Mouse (Mus musculus) lung, postnatal 25 days (tissue): ENCODE data around the gene Lima1.

Experiments used
- DNase-seq: peaks from one replicate; pipeline ENCODE4 v3.0.0; 2022; ENCODE audit warnings: low spot score

Gene Lima1

DNA sequence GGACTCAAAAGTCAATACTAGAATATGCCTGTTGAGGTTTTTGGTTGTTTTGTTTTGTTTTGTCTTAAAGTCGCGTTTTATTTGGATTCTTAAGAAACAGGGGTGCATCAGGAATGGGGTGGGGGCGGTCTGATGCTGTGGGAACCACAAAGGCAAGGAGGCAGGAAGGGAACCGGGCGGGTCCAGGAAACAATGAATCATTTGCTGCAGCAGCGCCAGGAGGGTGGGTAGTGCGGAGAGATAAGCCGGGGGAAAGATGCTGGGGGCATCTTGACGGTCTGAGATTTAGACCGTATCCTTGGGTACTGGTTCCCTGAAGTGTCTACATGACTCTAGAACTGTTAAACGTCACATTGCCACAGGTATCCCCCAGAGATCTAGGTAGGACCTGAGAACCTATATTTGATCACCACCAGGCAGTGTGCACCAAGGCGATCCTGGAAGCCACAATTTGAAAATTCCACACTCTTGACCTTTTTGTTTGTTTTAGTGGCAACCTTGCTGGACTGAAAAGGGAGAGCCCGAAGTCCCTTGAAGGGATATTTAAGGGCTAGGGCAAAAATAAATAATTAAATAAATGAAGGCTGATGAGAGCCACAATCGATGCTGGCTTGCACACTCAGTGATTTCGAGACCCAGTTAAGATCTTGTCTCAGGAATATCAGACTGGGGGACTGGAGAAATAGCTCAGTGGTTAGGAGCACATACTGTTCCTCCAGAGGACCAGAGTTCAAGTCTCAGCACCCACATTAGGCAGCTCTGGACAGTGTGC lies 8.6 kb downstream of the Lima1 start:
- peak; percentile 80 for DNase-seq

DNA sequence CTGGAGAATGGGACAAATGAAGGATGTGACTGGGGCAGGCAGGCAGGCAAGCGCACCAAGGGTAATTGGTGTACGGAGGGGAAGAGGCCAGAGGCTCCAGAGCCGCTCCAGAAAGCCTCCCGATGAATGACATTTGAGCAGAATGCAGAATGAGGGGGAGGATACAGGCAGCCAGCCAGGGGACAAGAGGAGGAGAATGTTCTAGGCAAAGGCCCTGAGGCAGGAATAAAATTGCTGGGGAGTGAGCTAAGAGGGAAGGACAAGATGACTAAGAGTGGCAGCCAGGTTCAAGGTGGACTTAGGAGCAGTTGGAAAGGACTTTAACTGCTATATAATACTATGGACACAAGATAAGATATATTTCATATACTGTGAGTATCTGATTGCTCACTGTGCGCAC lies 9.3 kb downstream of the Lima1 start:
- DNase-seq = peak; percentile 79

DNA sequence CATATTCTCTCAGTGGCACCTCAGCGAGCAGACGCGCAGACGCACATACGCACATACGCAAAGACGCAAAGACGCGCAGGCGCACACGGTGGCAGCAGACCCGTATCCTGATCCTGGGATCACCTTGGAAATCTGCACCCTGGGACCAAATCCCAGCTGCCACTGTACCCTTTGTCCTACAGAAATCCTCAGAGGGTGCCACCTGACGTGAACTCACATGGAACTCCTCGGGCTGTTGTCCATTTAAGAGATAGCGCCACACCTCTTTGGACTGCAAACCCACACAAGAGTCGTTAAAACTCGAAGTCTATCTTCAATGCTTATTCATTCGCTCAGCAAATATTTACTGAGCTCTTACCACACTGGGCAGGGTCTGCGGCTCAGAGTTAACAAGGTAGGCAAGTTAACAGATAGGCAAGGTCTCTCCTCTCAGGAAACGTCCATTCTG lies 9.7 kb downstream of the Lima1 start:
- DNase-seq = peak; percentile 47

DNA sequence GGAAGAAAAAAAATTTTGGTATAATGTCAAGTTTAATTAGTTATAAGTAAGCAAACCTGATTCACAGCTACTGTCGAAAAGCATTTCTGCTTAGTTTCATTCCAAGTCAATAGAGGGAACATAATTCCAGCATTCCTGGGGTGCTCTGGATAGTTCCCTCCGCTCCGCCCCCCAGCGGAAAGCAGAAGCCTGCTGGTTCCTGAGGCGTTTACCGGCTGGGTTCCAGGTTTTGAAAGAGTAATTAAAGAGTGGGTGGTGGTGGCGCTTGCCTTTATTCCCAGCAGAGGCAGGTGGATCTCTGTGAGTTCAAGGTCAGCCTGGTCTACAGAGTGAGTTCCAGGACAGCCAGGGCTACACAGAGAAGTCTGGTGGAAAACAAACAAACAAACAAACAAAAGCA lies 10.2 kb downstream of the Lima1 start:
- no peak for DNase-seq

DNA sequence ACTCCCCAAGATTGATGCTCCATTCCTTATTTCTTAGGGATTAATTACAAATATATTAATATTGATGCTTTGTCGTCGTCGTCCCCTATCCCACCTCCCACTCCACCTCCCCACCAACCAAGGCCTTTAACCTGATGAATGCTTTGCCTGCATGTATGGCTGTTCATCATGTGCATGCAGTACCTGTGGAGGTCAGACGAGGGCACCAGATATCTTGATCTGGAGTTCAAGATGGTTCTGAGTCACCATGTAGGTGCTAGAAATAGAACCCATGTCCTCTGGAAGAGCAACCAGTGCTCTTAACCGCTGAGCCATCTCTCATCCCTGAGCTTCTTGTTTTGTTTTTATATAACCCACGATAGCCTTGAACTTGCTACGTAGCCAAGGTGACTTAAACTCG lies 11.5 kb downstream of the Lima1 start:
- no peak for DNase-seq

DNA sequence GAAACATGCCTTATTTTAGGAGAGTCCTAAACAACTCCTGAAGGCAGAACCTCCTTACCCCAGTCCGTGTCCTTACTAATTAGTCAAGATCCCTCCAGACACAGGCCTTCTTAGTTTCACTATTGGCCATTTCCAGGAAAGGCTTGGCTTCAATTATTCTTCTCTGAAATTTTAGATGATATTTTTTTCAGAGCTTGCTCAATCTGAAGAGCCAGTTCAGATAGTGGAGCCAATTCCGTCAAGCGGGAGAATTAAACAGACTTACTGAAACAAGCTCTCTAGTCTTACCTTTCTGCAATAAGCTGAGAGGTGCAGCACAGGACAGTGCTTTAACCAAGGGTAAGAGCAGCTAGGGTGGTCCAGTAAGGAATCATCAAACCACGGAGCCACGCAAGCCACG lies 11.9 kb downstream of the Lima1 start:
- no peak for DNase-seq

GRCm38 (mm10) chr15:99862473-99862872 lies 12.8 kb downstream of the Lima1 start:
- DNase-seq = no peak

- no peak for DNase-seq
These were observed 13.3 kb downstream of the Lima1 start for GRCm38 (mm10) chr15:99861955-99862354.

GRCm38 (mm10) chr15:99861536-99861935 lies 13.7 kb downstream of the Lima1 start:
- no peak for DNase-seq

DNA sequence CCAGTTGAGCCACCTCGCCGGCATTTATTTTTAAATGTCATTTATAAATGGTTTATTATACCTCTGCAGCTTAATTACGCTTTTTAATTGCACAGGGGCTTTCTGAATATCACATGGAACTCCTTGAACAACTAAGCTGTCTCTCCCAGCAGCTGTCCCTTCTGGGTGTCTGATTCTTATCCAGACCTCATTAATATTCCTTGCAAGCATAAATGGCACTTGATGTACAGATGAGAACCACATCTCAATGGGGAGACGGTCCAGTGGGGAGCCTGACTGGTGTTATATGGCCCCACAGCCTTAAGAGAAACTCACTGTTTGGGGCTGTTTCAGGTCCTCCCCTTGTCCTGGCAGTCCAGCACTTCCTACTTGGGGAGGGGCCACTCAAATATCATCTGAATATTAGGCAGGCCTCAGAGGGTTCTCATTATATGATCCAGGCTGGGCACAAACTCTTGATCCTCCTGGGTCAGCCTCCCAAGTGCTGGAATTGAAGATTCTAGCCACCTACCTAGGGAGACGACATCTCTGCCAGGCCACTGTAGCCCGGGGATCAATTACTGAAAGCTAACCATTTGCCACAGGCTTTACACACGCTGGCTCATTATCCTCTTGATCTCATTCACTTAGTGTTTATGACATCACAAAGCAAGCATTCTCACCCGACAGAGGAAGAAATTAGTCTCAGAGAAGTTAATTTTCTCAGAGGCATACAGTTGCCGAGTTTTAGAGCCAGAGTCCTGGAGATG lies 15.4 kb downstream of the Lima1 start:
- no peak for DNase-seq

DNA sequence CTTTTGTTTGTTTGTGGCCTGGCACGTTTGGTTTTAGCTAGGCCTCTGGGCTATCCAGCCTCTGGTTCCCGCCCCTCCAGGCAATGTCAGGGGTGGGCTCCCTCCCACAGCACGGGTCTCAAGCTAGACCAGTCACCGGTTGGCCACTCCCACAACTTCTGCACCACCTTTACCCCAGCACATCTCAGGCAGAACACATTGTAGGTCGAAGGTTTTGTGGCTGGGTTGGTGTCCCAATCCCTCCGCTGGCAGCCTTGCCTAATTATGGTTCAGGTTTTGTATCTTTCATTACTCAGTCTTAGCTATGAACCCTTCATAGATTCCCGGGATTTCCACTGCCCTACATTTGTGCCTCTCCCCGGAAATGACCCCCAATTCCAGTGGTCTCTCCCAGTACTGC lies 17.8 kb downstream of the Lima1 start:
- DNase-seq = no peak

DNA sequence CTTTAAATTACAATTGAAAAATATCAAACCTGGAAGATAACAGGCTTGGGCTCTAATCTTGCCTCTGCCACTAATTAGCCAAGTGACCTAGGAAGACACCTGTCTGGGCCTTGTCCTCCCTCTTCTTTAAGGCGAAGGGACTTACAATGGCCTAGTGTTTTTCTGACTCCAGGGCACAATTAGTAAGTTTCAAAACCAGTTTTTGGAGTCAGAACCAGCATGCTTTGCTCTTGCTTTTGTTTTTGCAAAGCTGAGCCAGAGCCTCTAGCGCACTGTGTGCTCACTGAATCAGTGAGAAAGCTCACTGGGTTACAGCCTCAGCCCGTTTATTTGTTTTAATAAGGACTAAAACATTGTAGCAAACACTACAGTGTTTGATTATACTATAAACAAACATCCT lies 20.1 kb downstream of the Lima1 start:
- no peak for DNase-seq

- no peak for DNase-seq
These were observed 22.5 kb downstream of the Lima1 start for GRCm38 (mm10) chr15:99852606-99853237.

DNA sequence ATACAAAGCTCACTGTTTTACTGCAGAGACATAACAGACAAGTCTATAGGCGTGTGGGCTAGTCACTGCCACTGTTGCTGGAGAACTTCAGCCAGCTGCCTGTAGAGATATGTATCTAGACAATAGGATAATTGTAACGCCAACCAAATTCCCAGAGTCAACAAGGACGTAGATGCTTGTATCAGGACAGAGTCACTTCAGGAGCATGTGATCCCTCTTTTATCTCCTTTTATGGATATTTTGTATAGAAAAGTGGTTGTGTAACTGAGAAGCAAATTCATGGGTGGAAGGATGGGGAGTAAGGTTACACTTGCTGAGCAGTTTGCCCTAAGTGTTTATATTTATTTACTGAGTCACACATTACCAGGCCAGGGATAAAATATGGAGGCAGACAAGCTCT lies 25.0 kb downstream of the Lima1 start:
- no peak for DNase-seq

- DNase-seq = no peak
These were observed 27.3 kb downstream of the Lima1 start for GRCm38 (mm10) chr15:99847937-99848336.

DNA sequence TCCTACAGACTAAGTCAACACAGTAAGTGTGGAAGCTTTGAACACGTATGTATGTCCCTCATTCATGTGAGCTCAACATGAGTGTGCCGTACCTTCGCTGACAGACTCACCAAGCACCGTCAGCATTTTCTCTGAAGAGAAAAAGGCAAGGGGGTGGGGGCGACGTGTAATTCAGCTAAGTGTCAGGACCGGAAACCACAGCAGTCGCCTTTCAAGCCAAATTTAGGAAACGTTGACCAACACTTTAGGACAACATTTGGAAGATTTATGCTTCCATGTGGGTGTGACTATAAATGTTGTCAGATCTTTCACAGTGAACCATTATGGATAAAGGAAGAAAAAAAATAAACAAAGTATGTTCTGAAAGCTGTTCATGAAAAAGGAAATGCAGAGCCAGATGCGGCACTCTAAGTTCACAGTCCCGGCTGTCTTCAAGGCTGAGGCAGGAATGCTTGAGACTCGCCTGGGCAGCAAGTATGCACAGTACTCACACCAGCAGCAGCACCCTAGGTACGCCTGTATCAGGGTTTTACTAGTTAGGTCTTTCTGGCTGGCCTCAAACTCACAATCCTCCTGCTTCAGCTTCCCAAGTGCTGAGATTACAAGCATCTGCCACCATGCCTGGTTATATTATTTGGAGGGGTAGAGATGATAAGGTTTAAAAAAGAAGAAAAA lies 27.9 kb downstream of the Lima1 start:
- no peak for DNase-seq

DNA sequence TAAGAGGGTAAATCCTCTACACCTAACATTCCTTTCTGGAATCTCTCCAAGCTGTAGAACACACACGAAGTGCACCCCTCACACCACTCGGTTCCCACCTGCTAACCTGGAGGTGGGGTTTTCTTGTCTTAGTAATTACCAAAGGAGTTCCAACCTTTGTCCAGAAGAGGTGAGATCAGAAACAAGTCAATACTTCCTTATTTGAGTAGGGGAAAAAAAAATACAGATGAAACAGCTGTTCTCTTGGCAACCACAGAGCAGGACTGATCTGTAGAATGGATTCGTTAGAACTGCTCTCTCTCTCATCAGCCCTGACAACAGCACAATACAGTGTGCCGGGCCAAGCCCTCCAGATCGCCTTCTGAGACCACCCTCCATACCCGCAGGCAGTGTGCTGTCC lies 28.6 kb downstream of the Lima1 start:
- no peak for DNase-seq

DNA sequence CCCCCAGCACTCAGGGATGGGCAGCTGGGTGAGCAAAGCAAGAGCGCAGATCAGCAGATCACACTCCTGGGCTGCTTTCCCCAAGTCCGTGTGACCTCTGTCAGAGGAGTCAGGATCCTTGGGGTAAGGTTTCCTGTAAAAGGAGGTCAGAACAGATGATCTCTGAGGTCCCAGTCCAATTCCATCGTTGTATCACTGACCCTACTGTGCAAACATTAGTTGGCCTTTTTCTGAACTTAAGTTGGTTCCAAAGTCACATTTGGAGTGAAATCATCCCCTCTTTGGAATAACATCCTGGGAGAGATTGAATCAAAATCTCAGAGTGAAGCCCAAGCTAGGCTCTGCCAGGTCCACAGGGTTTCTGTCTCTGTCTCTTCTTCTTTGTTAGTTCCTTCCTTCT lies 31.4 kb downstream of the Lima1 start:
- DNase-seq = no peak

DNA sequence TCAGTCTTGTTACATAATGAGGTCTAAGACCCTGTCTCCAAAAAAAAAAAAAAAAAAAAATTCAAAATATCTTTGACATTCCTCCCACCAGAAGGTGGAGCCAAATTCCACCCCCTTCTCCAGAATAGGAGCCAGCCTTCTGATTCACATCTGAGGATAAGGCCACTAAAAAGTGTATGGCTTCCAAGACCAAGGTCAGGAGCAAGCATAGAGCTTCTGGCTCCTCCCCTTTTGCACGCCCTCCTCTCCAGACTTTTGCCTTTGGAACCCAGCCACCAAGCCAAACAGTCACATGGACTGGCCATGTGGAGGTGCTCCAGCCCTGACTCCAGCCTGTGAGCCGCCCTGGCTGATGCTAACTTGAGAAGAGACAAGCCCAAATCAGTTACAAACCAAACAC lies 35.3 kb downstream of the Lima1 start:
- peak; percentile 85 for DNase-seq

DNA sequence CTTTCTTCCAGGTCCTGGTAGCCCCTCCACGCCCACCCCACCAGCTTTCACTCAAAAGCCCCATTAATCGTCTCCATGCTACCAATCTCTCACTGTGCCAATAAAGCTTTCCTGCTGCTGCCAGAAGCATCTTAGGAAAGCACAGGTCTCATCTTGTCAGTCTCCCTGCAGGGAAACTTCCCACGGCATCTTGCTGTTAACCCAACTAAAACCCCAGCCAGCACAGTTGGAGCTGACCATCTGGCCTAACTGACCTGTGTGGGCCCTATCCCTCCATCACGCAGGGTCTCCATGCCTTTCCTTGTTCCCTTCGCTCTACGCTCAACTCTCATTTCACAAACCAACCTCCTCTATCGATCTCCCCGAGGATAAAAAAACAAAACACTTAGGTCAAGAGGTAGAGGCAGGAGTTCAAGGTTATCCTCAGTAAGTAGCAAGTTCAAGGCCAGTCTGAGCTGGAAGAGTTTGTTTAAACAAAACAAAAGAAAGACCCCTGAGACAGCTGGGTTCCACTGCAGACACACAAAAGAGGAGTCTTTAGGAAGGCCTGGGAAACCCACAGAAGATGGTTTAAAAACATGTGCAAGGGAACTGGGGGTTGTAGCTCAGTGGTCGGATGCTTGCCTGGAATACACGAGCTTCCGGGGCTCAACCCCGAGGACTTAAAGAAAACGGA lies 36.0 kb downstream of the Lima1 start:
- no peak for DNase-seq

- no peak for DNase-seq
These were observed 37.7 kb downstream of the Lima1 start for GRCm38 (mm10) chr15:99837561-99837960.

DNA sequence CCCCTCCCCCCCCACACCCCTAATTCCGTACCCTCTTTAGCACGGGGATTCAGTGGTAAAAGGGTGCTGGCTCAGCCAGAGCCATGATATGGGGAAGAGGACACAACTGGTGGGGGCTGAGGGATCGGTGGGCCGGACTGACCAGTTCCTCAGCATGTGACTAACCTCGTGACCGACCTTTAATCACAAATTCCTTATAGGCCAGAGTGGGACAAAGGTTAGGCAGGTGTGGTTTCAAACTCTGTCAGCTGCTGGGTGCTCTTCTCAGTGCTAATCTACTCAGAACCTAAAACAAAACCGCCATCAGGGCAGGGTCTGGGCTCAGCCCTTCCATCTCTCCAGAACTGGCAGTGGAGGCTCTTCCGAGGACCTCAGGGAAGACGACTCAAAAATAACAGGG lies 40.1 kb downstream of the Lima1 start:
- DNase-seq = no peak
